Mouse (Mus musculus) layer of hippocampus, adult 9-10 months (tissue): Measurements from ENCODE around the gene Sult1e1.

Source experiments
- DNase-seq: peaks from one replicate; pipeline ENCODE4 v3.0.0; 2022; ENCODE audit warnings: low spot score

The Sult1e1 gene

DNA sequence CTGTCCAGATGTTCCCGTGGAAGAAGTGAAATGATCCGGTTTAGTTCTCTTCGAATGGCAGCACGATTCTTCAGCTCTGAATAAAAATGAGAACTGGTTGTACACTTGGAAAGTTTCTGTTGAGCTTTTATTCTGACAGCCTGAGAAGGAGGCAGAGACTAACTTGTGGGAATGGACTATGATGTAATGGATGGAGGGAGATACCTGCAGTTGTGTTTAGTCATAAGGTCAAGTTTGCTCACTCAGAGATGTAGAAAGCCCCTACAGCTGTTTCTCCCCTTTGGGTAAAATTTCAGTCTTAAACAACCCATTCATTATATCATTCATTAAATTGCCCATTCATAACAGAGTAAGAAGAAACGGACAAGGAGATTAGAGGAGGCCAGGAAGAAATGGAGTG lies at the start of gene Sult1e1:
Sult1e1 (minus strand) TSS at position 101 of the 400 bp plus-strand sequence.
- no peak for DNase-seq

DNA sequence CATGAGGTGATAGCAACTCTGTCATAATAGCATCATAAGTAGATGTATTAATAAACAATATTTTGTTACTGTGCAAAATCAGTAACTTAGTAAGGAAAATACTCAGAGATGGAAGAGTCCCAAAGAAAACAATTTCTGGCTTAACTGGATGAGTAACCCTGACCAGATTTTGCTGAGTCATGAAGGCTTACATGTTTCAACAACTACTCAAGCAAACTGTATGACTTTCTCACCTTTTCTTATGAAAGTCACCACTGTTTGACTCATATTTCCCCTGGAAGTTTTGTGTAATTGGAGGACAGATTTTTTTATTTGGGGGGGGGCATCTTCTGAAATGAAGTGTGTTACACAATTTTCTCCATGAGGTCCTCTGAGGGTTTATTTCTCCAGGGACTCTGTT lies 31.3 kb upstream of the Sult1e1 start:
- no peak for DNase-seq

DNA sequence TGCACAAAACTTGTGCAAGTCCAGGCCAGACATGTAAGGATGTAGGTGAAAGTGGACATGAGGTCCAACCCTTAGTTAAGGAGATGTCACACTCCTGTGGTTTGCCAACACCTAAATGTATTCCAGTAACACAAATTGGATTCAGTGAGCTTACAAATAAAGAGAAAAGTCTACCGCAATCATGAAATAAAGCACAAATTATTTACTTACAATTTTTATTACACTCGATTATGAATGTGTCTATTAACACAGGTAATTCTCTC lies 23.7 kb upstream of the Sult1e1 start:
- no peak for DNase-seq

DNA sequence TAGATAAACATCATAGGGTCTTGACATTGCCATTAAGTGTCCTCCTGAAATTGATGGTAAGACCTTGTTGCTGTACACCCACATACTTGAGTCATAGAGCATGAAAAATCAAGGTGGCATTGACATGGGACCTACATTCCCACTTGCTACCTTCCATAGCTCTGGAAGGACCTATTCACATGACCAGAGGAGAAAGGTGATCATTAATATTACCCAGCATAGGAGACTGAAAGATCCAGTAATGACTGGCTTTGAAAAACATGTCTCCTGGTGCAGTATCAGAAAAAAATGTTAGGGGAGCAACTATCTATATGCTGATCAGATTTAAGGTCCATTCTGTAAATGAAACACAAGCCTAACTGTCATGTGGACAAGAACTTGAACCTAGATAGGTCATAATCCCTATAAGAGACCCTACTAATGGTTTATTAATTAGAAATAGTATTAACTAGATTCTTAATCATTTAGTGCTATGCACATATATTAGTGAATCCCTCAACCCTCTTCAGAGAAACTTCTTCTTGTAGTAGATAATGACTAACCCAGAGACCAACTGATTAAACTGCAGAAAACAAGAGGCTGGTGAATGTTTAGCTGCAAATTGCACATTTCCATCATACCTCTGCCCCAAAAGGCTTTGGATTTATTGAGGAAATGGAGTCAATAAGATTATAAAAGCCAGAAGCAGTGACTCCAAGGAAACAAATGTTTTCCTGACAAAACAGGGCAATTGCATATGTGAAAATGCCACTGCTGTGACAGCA lies 23.2 kb upstream of the Sult1e1 start:
- no peak for DNase-seq

DNA sequence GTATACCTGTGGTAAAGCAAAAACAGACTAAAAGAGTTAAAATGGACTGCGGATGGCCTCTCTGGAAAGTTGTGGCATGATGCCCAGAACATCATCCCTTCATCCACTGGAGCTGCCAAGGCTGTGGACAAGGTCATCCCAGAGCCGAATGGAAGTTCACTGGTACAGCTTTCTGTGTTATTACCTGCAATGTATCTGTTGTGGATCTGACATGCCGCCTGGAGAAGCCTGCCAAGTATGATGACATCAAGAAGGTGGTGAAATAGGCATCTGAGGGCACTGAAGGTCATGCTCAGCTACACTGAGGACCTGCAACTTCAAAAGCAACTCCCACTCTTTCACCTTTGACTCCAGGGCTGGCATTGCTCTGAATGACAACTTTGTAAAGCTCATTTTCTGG lies 9.6 kb upstream of the Sult1e1 start:
- no peak for DNase-seq

DNA sequence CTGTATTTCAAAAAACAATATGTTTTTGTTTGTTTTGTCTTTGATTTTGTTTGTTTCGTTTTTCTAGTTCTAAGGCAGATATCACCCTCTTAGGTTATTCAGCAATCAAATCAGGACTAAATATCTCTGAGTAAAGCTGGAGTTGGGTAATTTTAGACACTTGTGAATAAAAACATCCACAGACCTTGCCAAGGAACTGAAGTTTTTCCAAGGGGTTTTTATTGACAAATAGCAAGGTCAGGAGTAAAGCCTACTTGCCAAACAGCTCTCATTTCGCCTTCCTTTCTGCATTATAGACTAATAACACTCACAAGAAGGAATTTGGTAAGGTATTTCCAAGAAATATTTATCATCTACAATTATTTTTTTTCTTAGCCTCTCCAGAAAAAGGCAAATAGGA lies 6.5 kb upstream of the Sult1e1 start:
- no peak for DNase-seq

DNA sequence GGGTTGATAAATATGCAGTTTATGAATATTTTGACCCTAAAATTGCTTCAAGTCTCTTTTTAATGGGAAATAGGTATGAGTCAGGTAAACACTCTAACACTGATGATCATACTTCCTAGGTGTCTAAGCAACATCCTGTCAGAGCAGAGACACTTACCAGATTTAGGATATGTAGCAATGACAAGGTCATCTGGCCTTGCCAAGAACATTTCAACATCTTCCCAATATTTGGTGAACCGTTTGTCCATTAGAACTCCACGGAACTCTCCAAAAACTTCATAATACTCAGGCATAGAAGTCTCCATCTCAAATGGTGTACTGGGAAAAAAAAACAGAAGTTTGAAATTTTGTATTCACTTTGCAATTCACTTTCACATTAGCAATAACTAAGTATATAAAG lies 1.5 kb downstream of the Sult1e1 start:
- DNase-seq: no peak

DNA sequence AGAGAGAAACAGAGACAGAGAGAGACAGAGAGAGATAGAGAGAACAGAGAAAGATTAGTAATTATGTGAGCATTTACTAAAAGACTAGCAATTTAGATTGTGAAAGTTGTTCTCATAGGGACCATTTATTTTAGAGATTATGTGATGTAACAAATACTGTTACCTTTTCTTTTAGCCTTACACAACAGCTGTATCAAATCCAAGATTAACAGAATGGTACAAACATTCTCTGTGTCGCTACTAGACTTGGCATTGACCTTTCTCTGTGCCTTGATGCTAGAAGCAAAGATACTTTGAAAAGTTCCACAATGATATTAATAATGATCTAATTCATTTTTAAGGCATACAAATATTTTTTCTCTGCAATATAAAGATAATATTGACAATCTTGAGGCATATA lies 11.0 kb downstream of the Sult1e1 start:
- no peak for DNase-seq

DNA sequence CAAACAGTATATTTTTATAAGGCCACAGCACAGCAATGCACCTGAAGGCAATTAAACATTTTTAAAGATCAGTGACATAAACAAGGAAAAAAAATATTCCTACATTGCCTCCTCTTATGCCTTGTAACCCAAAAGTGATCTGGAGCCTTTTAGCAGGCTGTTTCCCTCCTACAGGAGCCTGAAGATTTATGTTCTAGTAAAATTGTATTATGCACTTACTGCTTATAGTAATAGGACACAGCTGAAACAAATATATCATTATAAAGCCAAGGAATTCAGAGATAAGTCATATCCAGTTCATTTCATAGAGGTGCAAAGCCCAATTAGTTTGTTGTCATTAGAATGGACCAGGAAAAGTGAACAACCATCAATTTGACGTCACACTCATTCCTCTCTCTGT lies 17.2 kb downstream of the Sult1e1 start:
- DNase-seq: no peak

DNA sequence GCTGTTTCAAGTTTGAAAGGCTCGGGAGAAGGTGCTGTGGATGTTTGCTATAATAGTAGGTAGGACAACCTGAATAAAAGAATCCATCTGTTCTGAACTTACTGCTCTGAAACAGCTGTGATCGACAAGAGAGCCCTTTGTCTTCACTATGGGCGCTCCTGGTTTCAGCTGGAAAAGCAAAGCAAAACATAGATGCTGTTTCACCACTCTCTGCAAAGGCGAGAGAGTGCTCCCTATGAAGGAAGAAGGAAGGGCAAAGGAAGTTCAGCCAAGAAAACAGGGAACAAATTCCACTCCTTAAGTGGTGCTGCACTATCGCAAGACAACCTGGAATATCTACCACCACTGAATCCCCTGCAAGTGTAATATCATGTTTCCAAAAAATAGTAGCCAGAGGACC lies 17.9 kb downstream of the Sult1e1 start:
- DNase-seq: no peak

DNA sequence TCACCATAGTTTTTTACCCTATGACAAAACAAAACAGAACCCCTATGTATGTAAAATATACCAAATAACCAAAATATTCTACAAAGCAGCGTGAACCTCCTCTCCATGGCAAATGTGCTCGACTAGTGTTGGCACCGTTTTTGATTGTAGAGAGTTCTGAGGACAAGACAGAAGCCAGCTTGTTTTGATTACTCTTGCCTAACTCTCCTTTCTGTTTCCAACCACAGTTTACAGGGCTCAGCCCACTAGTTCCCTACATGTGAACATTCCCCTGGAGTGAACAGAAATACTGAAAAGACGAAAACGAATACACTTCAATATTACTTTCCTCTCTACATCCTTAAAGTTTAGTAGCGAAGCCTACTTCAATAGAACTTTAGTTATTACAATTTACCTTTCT lies 18.6 kb downstream of the Sult1e1 start:
- DNase-seq: no peak

DNA sequence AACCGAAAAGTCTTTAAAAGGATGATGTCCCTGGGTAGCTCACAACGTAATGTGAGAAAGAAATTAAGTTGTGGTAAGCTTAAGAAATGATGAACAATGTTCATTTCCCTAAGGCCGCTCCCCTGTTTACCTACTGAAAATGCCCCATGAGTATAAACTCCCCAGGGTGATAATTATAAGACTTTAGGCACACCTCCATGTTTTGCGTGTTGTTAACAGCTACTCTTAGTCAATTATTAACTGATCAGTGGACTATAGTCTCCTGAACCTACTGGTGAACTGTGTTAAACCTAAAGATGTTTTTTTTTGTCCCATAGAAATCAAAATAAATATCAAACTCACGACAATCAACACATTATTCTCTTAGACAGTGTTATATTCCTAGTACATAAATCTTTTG lies 22.5 kb downstream of the Sult1e1 start, which contains the start of gene Sult1d1:
Sult1d1 (minus strand) TSS at position 183 of the 400 bp plus-strand sequence.
- DNase-seq: no peak

DNA sequence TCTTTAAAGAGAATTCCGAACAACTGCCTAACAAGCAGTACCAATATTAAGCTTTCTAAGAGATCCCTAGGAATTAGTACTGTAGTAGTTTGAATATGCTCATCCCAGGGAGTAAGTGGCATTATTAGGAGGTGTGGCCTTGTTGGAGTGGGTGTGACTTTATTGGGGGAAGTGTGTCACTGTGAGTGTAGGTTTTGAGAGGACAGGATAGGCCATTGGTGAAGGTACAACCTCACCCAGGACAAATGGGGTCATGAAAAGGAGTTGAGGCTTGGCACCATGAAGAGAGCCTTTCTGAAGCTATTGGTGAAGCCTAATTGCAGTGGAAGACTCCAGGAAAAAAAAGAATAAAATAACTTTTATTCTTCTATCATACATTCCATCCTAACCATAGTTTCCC lies 24.1 kb downstream of the Sult1e1 start:
- no peak for DNase-seq

DNA sequence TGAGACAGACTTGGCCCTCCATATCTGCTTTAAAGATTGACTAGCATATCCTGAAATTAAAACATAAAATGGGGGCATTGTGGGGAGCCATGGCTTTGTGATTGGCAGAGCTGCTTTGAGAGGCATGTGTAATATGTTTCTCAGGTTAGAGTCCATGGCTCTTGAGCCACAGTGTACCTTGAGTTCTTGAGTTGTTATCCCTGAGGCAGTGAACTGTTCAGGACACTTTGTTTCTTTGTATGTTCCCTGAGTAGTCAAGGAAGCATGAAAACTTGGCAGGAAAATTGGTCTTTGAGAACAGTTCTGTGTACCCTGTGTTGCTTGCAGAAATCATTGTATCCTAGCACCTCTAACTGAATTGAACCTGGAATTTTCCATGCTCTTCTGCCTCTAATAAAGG lies 28.4 kb downstream of the Sult1e1 start:
- no peak for DNase-seq

DNA sequence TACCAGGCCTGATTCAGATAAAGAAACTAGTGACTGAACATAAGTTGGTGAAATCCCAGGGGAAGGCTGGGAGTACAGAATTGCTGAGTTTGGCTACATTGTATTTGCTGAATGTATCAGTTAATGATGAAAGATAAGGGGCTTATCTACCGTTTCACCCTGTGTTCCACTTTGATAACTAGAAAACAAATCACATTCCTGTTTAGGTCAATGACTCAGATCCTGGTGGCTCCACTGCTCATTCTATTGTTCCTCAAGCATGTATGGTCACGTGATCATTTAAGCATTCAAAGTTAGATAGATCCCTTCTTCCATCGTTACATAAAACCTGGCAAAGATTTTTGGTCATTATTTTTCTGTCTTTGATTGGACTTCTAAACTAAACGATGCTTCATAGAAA lies 28.9 kb downstream of the Sult1e1 start:
- DNase-seq: no peak

DNA sequence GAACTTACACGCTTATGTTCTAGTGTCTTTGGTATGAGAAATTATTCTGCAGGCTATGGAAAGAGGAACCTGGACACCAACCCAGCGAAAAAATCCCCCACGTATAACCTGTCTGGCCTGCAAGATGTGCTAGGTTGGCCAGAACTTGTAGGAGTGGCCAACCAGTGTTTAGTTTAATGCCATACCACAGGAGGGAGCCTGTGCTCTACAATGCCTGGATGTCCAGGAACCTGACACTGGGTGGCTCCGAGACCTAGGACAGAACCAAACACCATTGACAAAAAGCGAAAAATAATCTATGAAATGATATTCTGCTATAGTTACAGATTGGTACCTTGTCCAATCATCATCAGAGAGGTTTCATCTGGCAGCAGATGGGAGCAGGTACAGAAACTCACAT lies 31.2 kb downstream of the Sult1e1 start:
- DNase-seq: no peak

DNA sequence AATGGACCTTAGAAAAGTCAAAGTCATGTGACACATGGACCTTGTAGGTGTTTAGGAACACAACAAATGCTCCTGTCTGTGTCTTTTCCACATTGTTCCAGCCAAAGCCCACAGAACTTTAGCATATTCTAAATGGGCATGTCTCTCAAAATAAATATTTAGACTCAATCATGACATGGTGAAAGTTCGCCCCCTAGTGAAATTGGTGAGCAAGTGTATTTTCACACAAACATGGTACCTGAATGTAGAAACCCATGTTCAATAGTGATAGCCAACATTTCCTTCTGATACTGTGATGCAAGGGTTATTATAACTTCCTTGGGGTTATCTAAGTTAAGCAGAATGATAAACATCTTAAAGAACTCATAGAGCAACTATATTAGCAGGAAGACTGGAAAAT lies 40.5 kb downstream of the Sult1e1 start:
- no peak for DNase-seq

DNA sequence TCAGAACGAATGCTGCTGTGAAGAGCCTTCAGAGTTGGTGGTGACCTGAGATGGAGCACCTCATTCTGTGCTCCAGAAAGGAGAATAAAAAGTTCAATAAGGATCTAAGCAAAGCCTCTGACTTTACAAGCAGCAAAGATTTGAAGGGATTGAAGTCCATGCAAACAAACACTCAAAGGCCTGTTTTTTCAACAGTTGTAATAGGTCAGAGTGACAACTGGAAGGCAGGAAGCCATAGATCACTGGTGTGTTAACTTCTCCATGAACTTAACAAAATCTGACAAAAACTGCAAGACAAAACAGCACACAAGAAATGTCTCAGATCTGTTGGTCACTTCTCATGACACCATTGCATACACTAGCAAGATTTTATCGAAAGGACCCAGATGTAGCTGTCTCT lies 53.3 kb downstream of the Sult1e1 start, which contains the start of gene Sult1b1:
Sult1b1 (minus strand) TSS at position 85 of the 400 bp plus-strand sequence.
- no peak for DNase-seq

DNA sequence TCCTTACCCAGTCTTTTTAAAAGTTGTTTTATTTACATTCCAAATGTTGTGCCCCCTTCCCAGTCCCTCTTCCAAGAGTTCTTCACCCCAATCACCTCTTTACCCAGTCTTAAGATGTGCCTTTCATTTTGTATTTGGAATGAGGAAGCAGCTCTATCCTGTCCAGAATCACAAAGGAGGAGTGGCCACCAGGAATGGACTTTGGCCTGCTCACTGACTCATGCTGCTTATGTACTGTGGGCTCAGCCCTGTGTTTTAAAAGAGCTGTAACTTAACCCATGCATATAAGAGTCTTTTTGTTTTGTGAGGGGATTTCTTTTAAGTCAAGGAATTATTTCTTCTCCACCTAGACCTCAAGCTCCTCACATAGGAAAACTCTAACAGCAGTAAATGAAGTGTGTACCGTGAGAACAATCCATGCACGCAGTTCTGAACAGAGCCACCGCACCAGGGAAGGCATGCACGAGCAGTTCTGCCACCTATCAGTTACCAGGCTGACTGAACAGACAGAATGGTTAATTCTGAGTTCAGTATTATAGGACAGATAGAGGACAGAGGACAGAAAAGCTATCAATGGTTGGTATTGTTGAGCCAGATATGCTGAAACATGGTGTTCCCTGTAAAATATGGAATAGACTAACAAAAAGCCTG lies 55.3 kb downstream of the Sult1e1 start:
- DNase-seq: no peak

DNA sequence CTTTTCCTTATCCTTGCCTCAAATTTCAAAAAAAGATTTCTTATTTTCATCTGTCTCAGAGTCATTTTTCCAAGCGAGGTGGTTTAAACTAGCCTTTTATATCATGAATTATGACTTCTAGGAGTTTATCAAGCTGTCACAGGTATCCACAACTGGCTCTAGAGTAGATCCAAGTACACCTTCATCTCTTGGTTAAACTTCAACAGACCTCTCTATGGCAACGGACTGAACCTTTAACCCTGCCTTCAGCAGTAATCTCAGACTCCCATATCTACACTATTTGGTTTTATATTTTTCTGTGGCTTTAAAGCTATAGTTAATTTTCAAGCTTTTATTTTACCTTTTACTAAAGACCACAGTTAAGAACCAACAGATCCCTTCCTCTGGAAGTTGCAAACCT lies 59.1 kb downstream of the Sult1e1 start:
- no peak for DNase-seq
